Mouse (Mus musculus) hindbrain, embryonic 16.5 days (tissue): ENCODE measurements around the gene Mms19. TPM values are rescaled to one million over a fixed set of nuclear protein-coding genes. Genes with fewer than 3 reads are reported as not detected.

Experiments used
- ATAC-seq: fragments of 200-750 bp; cut with Nextera tagmentation; 2 replicates; pipeline ENCODE4 v1.8.0; 2017; ENCODE audit warnings: moderate TSS enrichment, moderate library complexity
- H3K27ac ChIP-seq: fragments of 300-500 bp; sonication (generic); 2 replicates; pipeline ENCODE4 v1.5.1; 2014; ENCODE audit warnings: low read depth, mild to moderate bottlenecking, control low read depth, low read length, moderate library complexity
- H3K27me3 ChIP-seq: fragments of 300-500 bp; sonication (generic); replicated peaks from 2 replicates; pipeline ENCODE4 v1.6.1; 2014; ENCODE audit warnings: low read length; ENCODE audit not compliant: control insufficient read depth, insufficient read depth
- H3K36me3 ChIP-seq: fragments of 300-500 bp; sonication (generic); 2 replicates; pipeline ENCODE4 v1.6.1; 2014; ENCODE audit warnings: mild to moderate bottlenecking, low read length, moderate library complexity, mixed read lengths; ENCODE audit not compliant: control insufficient read depth, insufficient read depth
- H3K4me1 ChIP-seq: fragments of 300-500 bp; sonication (generic); 2 replicates; pipeline ENCODE4 v1.6.1; 2014; ENCODE audit warnings: low read depth, low read length; ENCODE audit not compliant: control insufficient read depth, insufficient read depth
- H3K4me2 ChIP-seq: fragments of 300-500 bp; sonication (generic); 2 replicates; pipeline ENCODE4 v1.6.1; 2014; ENCODE audit warnings: mild to moderate bottlenecking, low read length, control low read depth, moderate library complexity
- H3K4me3 ChIP-seq: fragments of 300-500 bp; sonication (generic); 2 replicates; pipeline ENCODE4 v1.5.1; 2014; ENCODE audit warnings: mild to moderate bottlenecking, low read length, control low read depth, moderate library complexity
- H3K9ac ChIP-seq: fragments of 300-500 bp; sonication (generic); 2 replicates; pipeline ENCODE4 v1.6.1; 2014; ENCODE audit warnings: low read depth, mild to moderate bottlenecking, control low read depth, low read length, moderate library complexity
- H3K9me3 ChIP-seq: fragments of 300-500 bp; sonication (generic); 2 replicates; pipeline ENCODE4 v1.6.1; 2014; ENCODE audit warnings: mild to moderate bottlenecking, low read length, moderate library complexity; ENCODE audit not compliant: control insufficient read depth
- WGBS: fragments of 180-500 bp; shearing (Covaris S2); extraction: QIAGEN DNeasy Blood & Tissue Kit; methylation state at CpG from one replicate; pipeline ENCODE4 v1.1.7; 2014; 5-methylcytosine and 5-hydroxymethylcytosine counted together
- polyA plus RNA-seq: library from polyadenylated mRNA; unstranded; fragments of >200 nt; fragmentation: Nextera tagmentation; extraction: Ambion mirVana; gene quantifications from 2 replicates; pipeline ENCODE4 v1.2.1, GENCODE M21; 2015

Gene Mms19
- polyA plus RNA-seq, result 30.0 and 31.3 TPM in 2 replicates

DNA sequence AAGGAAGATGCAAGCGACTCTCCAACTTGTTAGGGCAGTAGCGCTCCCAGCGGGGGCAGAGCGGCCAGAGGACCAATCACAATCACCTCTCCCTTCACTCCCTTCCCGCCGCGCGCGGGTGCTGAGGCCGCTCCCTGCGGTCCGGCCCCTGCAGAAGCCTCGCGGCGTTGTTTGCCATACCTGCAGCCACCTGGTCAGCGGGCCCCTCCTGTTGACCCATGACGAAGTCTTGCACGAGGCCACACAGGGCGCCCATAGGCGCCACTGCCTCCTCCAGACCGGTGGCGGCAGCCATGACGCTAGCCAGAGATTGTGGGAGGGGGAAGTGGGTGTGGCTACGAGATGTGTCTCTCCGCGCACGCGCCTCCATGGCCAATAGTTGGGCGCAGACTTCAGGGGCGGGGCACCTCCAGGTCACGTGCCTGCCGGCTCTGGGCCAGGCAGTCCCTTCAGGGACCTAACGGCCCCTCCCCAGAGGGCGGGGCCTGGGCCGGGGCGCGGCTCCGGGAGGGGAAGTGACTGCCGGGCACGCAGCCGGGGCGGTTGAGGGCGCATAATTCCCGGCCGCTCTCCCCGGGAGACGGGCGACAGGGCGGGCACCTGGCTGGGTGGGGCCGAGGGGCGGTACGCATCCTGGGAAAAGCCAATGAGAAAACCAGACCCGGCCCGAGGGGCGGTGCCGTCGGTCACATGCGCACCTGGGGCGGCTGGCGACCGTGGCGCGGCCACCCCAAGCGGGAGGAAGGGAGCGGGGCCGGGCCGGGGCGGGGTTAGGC is at the start of gene Mms19:
TSS of gene Mms19 (minus strand) at position 339 of the 776 bp plus-strand sequence.
- no peaks in the 10 kb centered on the region for H3K36me3 ChIP-seq
- H3K27ac ChIP-seq, result peak within 1 kb of the TSS; percentile 89
- peak within 1 kb of the TSS; percentile 85 for H3K9ac ChIP-seq
- under 1% methylated on average over 66 of the region's 68 CpGs for WGBS
- H3K9me3 ChIP-seq, result no peaks in the 10 kb centered on the region
- H3K27me3 ChIP-seq, result no peaks in the 10 kb centered on the region; the same call in 1 of the 2 replicates
- ATAC-seq, result peak; percentile 95
- peak within 1 kb of the TSS; percentile 95 for H3K4me3 ChIP-seq
- peaks cover 13% of the 10 kb centered on the region for H3K4me1 ChIP-seq
- H3K4me2 ChIP-seq, result peak within 1 kb of the TSS; percentile 99

DNA sequence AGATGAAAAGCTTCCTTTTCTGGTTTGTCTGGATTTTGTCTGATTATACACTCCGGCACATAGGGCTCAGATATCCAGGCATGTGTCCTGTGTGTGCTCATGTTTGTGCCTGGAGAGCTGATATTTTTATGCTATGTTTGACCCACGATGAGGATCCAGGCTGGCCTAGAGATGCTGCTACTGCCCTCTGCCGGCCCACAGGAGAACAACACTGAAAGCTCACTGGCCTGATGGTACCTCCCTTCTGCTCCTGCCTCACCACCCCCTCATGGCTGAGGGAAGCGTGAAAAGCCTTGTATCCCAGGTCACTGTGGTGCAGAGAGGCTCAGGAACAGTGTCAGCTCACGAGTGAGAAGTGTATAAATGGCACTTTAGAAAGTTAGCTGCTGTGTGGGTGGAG is 45.2 kb upstream of the Mms19 start:
- peak; percentile 76 for ATAC-seq

DNA sequence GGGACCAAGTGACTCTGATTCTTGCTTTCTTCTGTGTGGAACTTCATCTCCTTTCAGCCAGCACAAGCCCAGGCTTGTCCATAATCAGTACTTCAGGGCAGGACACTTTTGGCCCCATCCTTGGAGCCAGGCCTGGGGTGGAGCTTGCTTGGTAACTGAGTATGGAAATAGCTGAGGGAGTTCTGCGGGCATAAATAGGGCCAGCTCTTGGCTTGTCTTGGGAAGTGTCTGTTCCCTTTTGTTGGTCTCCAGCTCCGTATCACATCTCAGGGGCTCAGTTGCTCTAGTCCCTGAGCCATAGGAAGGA is 41.5 kb upstream of the Mms19 start:
- ATAC-seq, result no peak
- 57% methylated on average over 2 of the region's 2 CpGs for WGBS
- H3K4me1 ChIP-seq, result no peaks in the 10 kb centered on the region; the same call in 1 of the 2 replicates

More for the DNA sequence above, 45.2 kb upstream of the Mms19 start:
- Histone ChIP-seq H3K27ac (no peak overlapping the region), H3K27me3 (no peaks in the 10 kb centered on the region), H3K36me3 (no peaks in the 10 kb centered on the region), H3K4me2 (no peak overlapping the region), H3K4me1 (no peaks in the 10 kb centered on the region), H3K9ac (no peak overlapping the region), H3K9me3 (no peaks in the 10 kb centered on the region), H3K4me3 (no peak overlapping the region)
- 10% methylated on average over 5 of the region's 5 CpGs for WGBS

DNA sequence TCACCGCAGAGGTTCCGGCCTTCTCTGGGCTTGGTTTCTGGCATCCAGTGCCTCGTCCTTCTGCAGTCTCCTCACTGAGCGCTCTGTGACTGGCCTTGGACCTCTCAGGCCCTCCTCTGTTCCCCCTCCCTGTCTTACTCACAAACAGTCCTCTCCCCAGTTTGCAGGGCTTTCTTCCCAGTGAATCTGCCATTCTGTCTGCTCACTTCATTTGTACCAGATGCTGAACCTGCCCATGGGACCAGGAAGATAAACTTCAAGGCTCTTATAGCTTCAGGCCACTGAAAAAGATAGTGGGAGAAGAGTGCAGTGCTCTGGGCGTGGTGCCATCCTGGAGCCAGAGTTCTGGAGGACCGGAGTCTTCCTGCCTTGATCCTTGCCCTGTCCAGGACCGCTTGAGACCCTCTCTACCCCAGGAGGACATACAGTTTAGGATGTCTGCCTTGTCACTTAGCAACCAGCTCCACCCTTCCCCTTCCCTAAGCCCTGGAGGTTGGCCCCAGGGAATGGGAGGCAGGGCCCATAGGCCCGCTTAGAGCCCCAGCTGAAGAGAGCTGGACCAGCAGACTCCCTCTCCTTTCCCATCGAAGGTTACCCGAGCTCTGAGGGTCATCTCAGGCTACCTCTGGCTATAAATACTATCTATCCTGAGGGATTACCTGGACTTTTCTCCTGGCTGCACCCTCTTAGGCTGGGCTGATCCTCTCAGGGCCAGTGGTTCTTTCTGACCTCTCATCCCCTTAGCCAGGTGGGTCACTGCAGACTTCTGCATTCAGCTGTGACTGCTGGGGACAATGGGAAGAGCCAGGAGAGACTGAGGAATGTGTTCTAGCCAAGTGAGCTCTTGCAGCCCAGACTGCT is 41.0 kb upstream of the Mms19 start:
- WGBS, result 58% methylated on average over 10 of the region's 10 CpGs
- H3K4me1 ChIP-seq, result peaks cover 5% of the 10 kb centered on the region

More for the DNA sequence above, 41.5 kb upstream of the Mms19 start:
- Histone ChIP-seq H3K4me3 (no peak overlapping the region), H3K9ac (no peak overlapping the region), H3K9me3 (no peaks in the 10 kb centered on the region), H3K27ac (no peak overlapping the region), H3K36me3 (no peaks in the 10 kb centered on the region), H3K4me2 (no peak overlapping the region), H3K27me3 (no peaks in the 10 kb centered on the region)

DNA sequence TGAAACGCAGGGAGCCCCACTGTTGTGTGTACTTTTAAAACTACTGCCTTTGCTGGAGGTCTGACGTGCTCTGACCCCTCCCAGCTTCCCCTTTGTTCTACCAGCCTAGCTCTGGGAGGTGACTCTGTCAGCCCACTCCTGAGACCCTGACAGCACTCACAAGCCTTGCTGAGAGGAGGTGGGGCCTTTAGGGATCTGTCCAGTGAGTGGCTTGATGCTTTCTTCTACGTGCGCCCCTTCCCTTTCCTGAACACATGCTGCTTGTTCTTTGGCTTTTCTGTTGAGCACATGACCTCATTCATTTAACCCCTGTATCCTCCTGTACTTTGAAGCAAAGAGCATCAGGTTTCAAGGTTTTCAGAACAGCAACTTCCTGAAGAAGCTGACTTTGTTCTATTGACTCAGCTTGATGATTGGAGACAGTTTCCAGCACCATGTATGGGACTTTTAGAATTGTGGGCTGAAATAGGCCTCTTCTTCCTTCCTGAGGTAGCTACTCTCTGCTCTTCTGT is 38.1 kb upstream of the Mms19 start:
- WGBS, result 38% methylated on average over 4 of the region's 4 CpGs
- no peak overlapping the region for H3K27ac ChIP-seq
- no peaks in the 10 kb centered on the region for H3K27me3 ChIP-seq
- no peak overlapping the region for H3K4me2 ChIP-seq
- no peaks in the 10 kb centered on the region for H3K9me3 ChIP-seq
- no peaks in the 10 kb centered on the region for H3K36me3 ChIP-seq
- H3K9ac ChIP-seq, result no peak overlapping the region
- no peak for ATAC-seq
- H3K4me1 ChIP-seq, result peaks cover 5% of the 10 kb centered on the region
- H3K4me3 ChIP-seq, result no peak overlapping the region

More for the DNA sequence above, 41.0 kb upstream of the Mms19 start:
- no peak overlapping the region for H3K9ac ChIP-seq
- no peaks in the 10 kb centered on the region for H3K36me3 ChIP-seq
- H3K9me3 ChIP-seq, result no peaks in the 10 kb centered on the region
- H3K4me2 ChIP-seq, result no peak overlapping the region
- no peak overlapping the region for H3K4me3 ChIP-seq
- ATAC-seq, result no peak
- no peaks in the 10 kb centered on the region for H3K27me3 ChIP-seq
- H3K27ac ChIP-seq, result no peak overlapping the region; the same call in 1 of the 2 replicates

DNA sequence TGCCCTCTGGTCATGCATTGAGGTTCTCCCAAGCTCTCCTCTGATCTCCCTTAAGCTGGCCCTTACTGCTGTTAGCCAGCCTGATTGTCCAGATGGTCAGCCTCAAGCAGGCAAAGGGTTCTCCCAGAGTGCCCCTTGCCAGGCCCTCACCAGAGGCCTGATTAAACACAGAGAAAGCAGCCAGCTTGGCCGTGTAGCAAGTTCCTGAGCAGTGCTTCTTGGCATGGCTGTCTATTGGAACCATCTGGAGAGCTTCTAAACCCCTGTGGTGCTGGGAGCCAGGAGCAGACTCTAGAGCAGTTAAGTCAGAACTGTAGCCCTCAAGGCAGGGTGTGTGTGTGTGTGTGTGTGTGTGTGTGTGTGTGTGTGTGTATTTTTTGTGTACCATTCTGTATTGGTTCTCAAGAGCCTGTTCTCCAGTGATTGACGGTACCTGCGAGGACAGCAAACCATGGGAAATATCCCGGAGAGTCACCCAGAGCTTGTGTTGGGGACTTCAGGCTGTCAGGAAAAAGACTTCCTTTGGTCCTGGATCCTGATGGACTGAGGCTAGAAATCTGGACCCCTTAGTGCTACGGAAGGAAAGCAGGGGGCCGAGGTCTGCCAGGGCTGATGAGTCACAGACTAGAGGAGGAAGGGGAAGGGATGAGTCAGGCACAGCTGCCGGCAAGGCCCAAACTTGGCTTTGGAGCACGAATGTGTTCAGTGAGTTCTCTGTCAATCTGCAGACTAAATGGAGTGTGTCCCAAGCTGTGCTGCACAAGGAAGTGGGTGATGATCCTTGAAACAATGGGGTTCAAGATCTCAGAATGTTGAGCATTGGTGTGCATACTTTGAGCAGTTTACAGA is 36.7 kb upstream of the Mms19 start:
- peaks cover 5% of the 10 kb centered on the region for H3K4me1 ChIP-seq
- H3K4me3 ChIP-seq, result no peak overlapping the region
- 0 out of 2 replicates have a peak, but pooled peaks have one; percentile 34 for ATAC-seq
- no peaks in the 10 kb centered on the region for H3K9me3 ChIP-seq
- H3K27me3 ChIP-seq, result no peaks in the 10 kb centered on the region
- H3K9ac ChIP-seq, result no peak overlapping the region
- peak overlapping the region; percentile 55 for H3K27ac ChIP-seq
- no peaks in the 10 kb centered on the region for H3K36me3 ChIP-seq
- H3K4me2 ChIP-seq, result no peak overlapping the region
- WGBS, result 71% methylated on average over 8 of the region's 8 CpGs

DNA sequence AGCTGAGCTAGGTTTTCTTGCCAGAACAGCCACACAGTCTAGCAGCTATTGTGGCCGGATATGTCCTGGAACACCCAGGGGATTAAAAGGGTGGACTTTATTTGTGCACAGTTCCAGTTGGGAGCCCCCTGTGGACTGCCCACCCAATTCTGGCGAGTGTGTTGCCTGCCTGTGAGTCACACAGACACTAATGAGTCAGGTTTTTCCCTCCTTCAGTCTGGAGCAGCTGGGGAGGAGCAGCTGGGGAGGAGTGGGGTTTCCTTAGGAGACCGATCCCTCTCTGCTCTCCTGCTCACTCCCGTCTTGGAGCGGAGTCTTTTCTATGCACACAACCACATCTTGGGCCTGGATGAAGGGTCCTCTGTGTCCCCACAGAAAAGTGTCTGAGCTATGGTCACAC is 35.9 kb upstream of the Mms19 start:
- no peaks in the 10 kb centered on the region for H3K27me3 ChIP-seq
- H3K4me2 ChIP-seq, result no peak overlapping the region
- H3K36me3 ChIP-seq, result no peaks in the 10 kb centered on the region
- H3K4me1 ChIP-seq, result peaks cover 5% of the 10 kb centered on the region
- peak overlapping the region; percentile 55 for H3K27ac ChIP-seq
- WGBS, result 61% methylated on average over 5 of the region's 5 CpGs
- ATAC-seq, result 0 out of 2 replicates have a peak, but pooled peaks have one; percentile 12
- H3K4me3 ChIP-seq, result no peak overlapping the region
- no peak overlapping the region for H3K9ac ChIP-seq
- no peaks in the 10 kb centered on the region for H3K9me3 ChIP-seq

DNA sequence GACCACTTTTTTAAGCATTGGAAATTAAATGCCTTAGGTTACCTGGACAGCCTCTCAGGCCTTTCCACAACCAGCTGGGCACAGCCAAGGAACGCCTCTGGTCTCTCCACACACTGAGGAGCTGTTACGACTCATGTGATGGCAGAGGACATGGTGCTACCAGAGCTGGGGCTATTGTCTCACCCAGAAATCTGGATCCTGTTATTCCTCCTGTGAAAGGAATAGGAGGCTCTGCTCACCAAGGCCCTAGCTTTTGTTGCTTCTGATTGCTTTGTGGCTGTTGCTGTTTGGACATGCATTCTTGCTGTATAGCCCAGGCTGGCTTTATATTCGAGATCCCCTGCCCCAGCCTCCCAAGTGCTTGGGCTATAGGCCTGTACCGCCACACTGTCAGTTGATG is 35.3 kb upstream of the Mms19 start:
- no peak overlapping the region for H3K27ac ChIP-seq
- H3K36me3 ChIP-seq, result no peaks in the 10 kb centered on the region
- H3K9me3 ChIP-seq, result no peaks in the 10 kb centered on the region
- 66% methylated on average over 4 of the region's 4 CpGs for WGBS
- H3K4me1 ChIP-seq, result peaks cover 5% of the 10 kb centered on the region
- no peak overlapping the region for H3K4me3 ChIP-seq
- no peak overlapping the region for H3K9ac ChIP-seq
- no peak for ATAC-seq
- H3K27me3 ChIP-seq, result no peaks in the 10 kb centered on the region
- no peak overlapping the region for H3K4me2 ChIP-seq
